Mouse (Mus musculus) hindbrain, embryonic 10.5 days (tissue): ENCODE data around the gene 1700008O03Rik. TPM values are rescaled to one million over a fixed set of nuclear protein-coding genes. Genes with fewer than 3 reads are reported as not detected.
A peak's percentile ranks its signal among the peaks of the same experiment; 100 is the strongest.

ENCODE experiments used
- DNase-seq: peaks from one replicate; pipeline ENCODE4 v3.0.0-alpha.2; 2017; ENCODE audit warnings: low spot score
- H3K27ac ChIP-seq: fragments of 300-500 bp; sonication (generic); 2 replicates; pipeline ENCODE4 v1.5.1; 2016; ENCODE audit warnings: mild to moderate bottlenecking, moderate library complexity
- H3K27me3 ChIP-seq: fragments of 300-500 bp; sonication (generic); 2 replicates; pipeline ENCODE4 v1.6.1; 2016; ENCODE audit warnings: mild to moderate bottlenecking; ENCODE audit not compliant: poor library complexity, insufficient read depth, severe bottlenecking
- H3K36me3 ChIP-seq: fragments of 300-500 bp; sonication (generic); 2 replicates; pipeline ENCODE4 v1.6.1; 2016; ENCODE audit warnings: mild to moderate bottlenecking, moderate library complexity
- H3K4me1 ChIP-seq: fragments of 300-500 bp; sonication (generic); replicated peaks from 2 replicates; pipeline ENCODE4 v1.6.1; 2016; ENCODE audit warnings: mild to moderate bottlenecking
- H3K4me3 ChIP-seq: fragments of 300-500 bp; sonication (generic); 2 replicates; pipeline ENCODE4 v1.5.1; 2016; ENCODE audit warnings: mild to moderate bottlenecking, moderate library complexity
- H3K9me3 ChIP-seq: fragments of 300-500 bp; sonication (generic); 2 replicates; pipeline ENCODE4 v1.6.1; 2016; ENCODE audit warnings: mild to moderate bottlenecking, moderate library complexity
- WGBS: fragments of 180-500 bp; shearing (Covaris S2); methylation state at CpG from one replicate; pipeline ENCODE4 v1.1.7; 2016; 5-methylcytosine and 5-hydroxymethylcytosine counted together
- polyA plus RNA-seq: library from polyadenylated mRNA; unstranded; fragments of >200 nt; fragmentation: Nextera tagmentation; extraction: Ambion mirVana; gene quantifications from 2 replicates; pipeline ENCODE4 v1.2.1, GENCODE M21; 2016

Gene 1700008O03Rik
- polyA plus RNA-seq, 1 experiment from 2014 or later: 2.7 TPM

GRCm38 (mm10) chr7:44351881-44352749 is 33.5 kb downstream of the 1700008O03Rik start:
- Histone ChIP-seq H3K36me3 (no peaks in the 10 kb centered on the region), H3K4me1 (peaks cover 69% of the 10 kb centered on the region), H3K9me3 (no peaks in the 10 kb centered on the region; the same call in 1 of the 2 replicates), H3K4me3 (peak overlapping the region; percentile 38), H3K27ac (peak overlapping the region; percentile 40), H3K27me3 (peaks cover 100% of the 10 kb centered on the region)
- 3% methylated on average over 71 of the region's 71 CpGs for WGBS
- DNase-seq: peak; percentile 28

GRCm38 (mm10) chr7:44350957-44351711 is 34.5 kb downstream of the 1700008O03Rik start:
- 5% methylated on average over 25 of the region's 25 CpGs for WGBS
- Histone ChIP-seq H3K4me1 (peaks cover 59% of the 10 kb centered on the region), H3K4me3 (peak overlapping the region; percentile 45), H3K9me3 (no peaks in the 10 kb centered on the region; the same call in 1 of the 2 replicates), H3K27me3 (peaks cover 92% of the 10 kb centered on the region), H3K36me3 (0 out of 2 replicates have a peak, but pooled peaks cover 2% of the 10 kb centered on the region), H3K27ac (peak overlapping the region; percentile 62; the same call in 1 of the 2 replicates)
- DNase-seq: peak; percentile 88

- no peak for DNase-seq
- no peak overlapping the region for H3K27ac ChIP-seq
- H3K36me3 ChIP-seq: peaks cover 7% of the 10 kb centered on the region; the same call in 1 of the 2 replicates
- peaks cover 85% of the 10 kb centered on the region for H3K27me3 ChIP-seq
- WGBS: 29% methylated on average over 3 of the region's 3 CpGs
- no peaks in the 10 kb centered on the region; the same call in 1 of the 2 replicates for H3K9me3 ChIP-seq
- H3K4me3 ChIP-seq: no peak overlapping the region
- H3K4me1 ChIP-seq: peaks cover 40% of the 10 kb centered on the region
Measured at GRCm38 (mm10) chr7:44349043-44349442, 36.6 kb downstream of the 1700008O03Rik start.

GRCm38 (mm10) chr7:44344622-44345021 is 41.0 kb downstream of the 1700008O03Rik start:
- no peak for DNase-seq
- 70% methylated on average over 12 of the region's 12 CpGs for WGBS
- peaks cover 79% of the 10 kb centered on the region for H3K27me3 ChIP-seq
- no peak overlapping the region for H3K27ac ChIP-seq
- H3K4me1 ChIP-seq: peaks cover 8% of the 10 kb centered on the region
- H3K9me3 ChIP-seq: no peaks in the 10 kb centered on the region
- peaks cover 7% of the 10 kb centered on the region; the same call in 1 of the 2 replicates for H3K36me3 ChIP-seq
- H3K4me3 ChIP-seq: no peak overlapping the region

GRCm38 (mm10) chr7:44343459-44344015 is 42.1 kb downstream of the 1700008O03Rik start:
- no peak overlapping the region for H3K4me3 ChIP-seq
- DNase-seq: peak; percentile 7
- peaks cover 7% of the 10 kb centered on the region; the same call in 1 of the 2 replicates for H3K36me3 ChIP-seq
- H3K27ac ChIP-seq: 0 out of 2 replicates have a peak overlapping the region, but pooled peaks have one; percentile 0
- 24% methylated on average over 11 of the region's 11 CpGs for WGBS
- H3K9me3 ChIP-seq: no peaks in the 10 kb centered on the region
- H3K4me1 ChIP-seq: peaks cover 8% of the 10 kb centered on the region
- peaks cover 79% of the 10 kb centered on the region for H3K27me3 ChIP-seq

GRCm38 (mm10) chr7:44341714-44342113 is 43.9 kb downstream of the 1700008O03Rik start:
- Histone ChIP-seq H3K36me3 (peaks cover 7% of the 10 kb centered on the region; the same call in 1 of the 2 replicates), H3K4me3 (no peak overlapping the region), H3K9me3 (no peaks in the 10 kb centered on the region), H3K4me1 (peaks cover 19% of the 10 kb centered on the region), H3K27me3 (peaks cover 82% of the 10 kb centered on the region), H3K27ac (no peak overlapping the region)
- 69% methylated on average over 5 of the region's 5 CpGs for WGBS
- DNase-seq: no peak

GRCm38 (mm10) chr7:44341119-44341518 is 44.5 kb downstream of the 1700008O03Rik start:
- Histone ChIP-seq H3K4me3 (no peak overlapping the region), H3K27me3 (peaks cover 86% of the 10 kb centered on the region), H3K4me1 (peaks cover 25% of the 10 kb centered on the region), H3K9me3 (no peaks in the 10 kb centered on the region), H3K27ac (no peak overlapping the region), H3K36me3 (peaks cover 6% of the 10 kb centered on the region; the same call in 1 of the 2 replicates)
- 90% methylated on average over 10 of the region's 10 CpGs for WGBS
- DNase-seq: no peak

- H3K4me1 ChIP-seq: peaks cover 34% of the 10 kb centered on the region
- 70% methylated on average over 6 of the region's 6 CpGs for WGBS
- no peak overlapping the region for H3K4me3 ChIP-seq
- peaks cover 93% of the 10 kb centered on the region for H3K27me3 ChIP-seq
- no peak for DNase-seq
- H3K27ac ChIP-seq: no peak overlapping the region
- no peaks in the 10 kb centered on the region for H3K9me3 ChIP-seq
- peaks cover under 1% of the 10 kb centered on the region; the same call in 1 of the 2 replicates for H3K36me3 ChIP-seq
Measured at GRCm38 (mm10) chr7:44340226-44340625, 45.4 kb downstream of the 1700008O03Rik start.

- Histone ChIP-seq H3K9me3 (no peaks in the 10 kb centered on the region), H3K4me1 (peaks cover 28% of the 10 kb centered on the region), H3K27me3 (peaks cover 94% of the 10 kb centered on the region), H3K27ac (no peak overlapping the region), H3K4me3 (peak overlapping the region; percentile 61), H3K36me3 (no peaks in the 10 kb centered on the region)
- DNase-seq: no peak
- 4% methylated on average over 32 of the region's 32 CpGs for WGBS
Measured at GRCm38 (mm10) chr7:44337121-44337849, 48.3 kb downstream of the 1700008O03Rik start.

- DNase-seq: no peak
- Histone ChIP-seq H3K4me3 (peak overlapping the region; percentile 61), H3K27me3 (peaks cover 89% of the 10 kb centered on the region), H3K36me3 (no peaks in the 10 kb centered on the region), H3K9me3 (no peaks in the 10 kb centered on the region), H3K27ac (peak overlapping the region; percentile 81), H3K4me1 (peaks cover 28% of the 10 kb centered on the region)
- WGBS: 2% methylated on average over 51 of the region's 54 CpGs
Measured at GRCm38 (mm10) chr7:44336046-44337021, 49.3 kb downstream of the 1700008O03Rik start.
